Mouse (Mus musculus): ENCODE measurements around the gene Cog3.

Cog3 gene

DNA sequence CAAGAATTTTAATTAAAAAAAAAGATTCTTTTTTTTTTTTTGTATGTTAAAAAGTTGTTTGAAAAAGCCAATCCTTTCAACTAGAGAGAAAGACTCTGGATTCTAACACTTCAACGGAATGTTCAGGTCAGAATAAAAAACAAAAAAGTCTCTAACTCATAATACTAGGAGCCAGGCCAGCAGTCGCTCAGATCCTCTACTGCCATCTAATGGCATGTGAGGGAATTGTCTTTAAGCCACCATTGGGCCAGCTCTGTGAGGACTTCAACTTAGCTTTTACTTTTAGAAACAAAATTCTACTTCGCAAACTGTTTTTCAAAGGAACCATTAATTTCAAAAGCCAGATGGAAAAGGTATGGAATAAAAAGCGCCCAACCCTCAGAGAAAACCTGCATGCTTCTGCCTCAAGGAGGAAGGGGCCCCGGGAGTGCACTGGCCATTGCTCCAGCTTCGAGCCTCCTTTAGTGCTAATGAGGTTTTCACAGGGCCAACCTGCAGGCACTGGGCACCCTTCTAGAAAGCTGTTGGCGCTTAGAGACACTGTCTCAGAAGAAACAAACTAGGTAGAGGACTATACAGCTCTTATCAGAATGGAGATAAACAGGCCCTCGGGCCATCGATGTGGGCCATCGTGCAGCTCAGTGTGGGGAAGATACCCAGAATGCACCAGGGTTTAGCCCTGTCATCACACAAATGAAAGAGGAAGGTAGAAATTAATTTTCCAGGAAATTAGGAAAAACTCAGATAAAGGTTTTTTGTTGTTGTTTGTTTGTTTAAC is 6.9 kb upstream of the Cog3 start:
- DNase-seq (ENCODE audit: low spot score in 2 of 2) = no peak

- DNase-seq (ENCODE audit: low spot score in 2 of 2) = no peak
These were observed 4.1 kb upstream of the Cog3 start for GRCm38 (mm10) chr14:75758401-75758800.

DNA sequence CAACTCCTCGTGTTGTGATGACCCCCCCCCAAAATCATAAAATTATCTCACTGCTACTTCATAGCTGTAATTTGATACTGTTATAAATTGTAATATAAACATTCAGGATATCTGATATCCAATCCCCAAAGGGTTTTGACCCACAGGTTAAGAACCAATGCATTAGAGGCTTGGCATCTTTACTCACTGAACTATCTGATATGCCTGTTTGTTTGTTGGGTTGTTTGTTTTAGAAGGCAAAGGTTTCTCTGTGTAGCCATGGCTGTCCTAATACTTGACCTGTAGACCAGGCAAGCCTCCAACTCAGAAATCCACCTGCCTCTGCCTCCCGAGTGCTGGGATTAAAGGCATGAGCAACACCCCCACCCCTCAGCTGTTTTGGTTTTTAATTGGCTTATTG is 3.5 kb upstream of the Cog3 start:
- DNase-seq (ENCODE audit: low spot score in 2 of 2) = no peak

- DNase-seq (ENCODE audit: low spot score in 2 of 2) = no peak
These were observed 2.7 kb upstream of the Cog3 start for GRCm38 (mm10) chr14:75756971-75757370.

- no peak for DNase-seq (ENCODE audit: low spot score in 2 of 2)
These were observed 1.1 kb downstream of the Cog3 start for GRCm38 (mm10) chr14:75753206-75753605.

DNA sequence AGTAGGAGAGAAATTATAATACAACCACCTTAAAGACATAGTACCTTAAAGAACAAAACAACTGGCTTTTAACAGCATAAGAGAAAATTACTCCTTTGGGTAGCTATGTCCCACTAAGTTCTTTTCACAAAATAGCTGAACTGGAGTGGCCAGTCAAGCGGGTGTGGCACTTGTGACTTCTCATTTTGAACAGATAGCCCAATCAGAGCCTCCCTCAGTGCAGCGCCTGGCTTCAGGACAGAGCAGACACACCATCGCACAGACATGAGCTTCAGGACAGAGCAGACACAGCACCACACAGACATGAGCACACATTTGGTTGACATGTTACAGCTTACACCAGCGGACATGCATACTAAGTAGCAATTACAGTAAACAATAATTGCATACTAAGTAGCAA is 3.3 kb downstream of the Cog3 start:
- no peak for DNase-seq (ENCODE audit: low spot score in 2 of 2)

GRCm38 (mm10) chr14:75749123-75749522 is 5.2 kb downstream of the Cog3 start:
- DNase-seq (ENCODE audit: low spot score in 2 of 2) = no peak

DNA sequence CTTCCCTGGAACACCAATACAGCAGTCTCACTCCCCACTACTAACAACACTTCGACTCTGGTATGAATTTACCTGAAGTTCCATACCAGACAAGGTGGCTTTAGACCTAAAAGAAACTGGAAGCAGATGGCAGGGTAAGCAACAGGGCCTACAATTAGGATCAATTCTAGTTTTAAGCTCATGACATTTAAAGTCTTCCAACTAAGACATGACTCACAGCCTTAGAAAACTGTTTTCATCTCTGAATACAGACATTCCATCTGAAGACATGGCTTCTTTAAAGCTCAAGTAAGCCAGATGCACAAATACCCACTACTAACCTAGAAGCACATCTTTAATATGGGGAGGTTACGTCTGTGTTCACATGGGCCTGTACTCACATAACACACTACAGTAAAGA is 6.4 kb downstream of the Cog3 start:
- no peak for DNase-seq (ENCODE audit: low spot score in 2 of 2)

GRCm38 (mm10) chr14:75741904-75742303 is 12.4 kb downstream of the Cog3 start:
- DNase-seq (ENCODE audit: low spot score in 2 of 2) = no peak

DNA sequence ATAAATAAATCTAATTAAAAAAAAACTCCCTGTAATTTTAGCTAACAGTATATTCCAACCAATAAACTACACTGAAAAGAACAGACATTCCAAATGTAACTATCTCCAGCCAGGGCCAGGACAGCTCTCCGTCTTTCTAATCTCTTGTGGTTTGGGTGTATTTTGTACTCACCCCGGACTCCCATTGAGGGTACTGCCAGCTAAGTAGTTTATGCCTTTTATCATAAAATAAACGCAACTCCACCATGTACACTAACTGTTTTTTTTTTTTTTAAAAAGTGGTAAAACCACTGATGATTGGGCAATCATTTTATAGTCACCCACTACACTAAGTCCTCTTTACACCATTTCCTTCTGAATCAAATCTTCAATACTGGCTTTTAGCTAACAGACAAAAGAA is 18.7 kb downstream of the Cog3 start:
- no peak for DNase-seq (ENCODE audit: low spot score in 2 of 2)

DNA sequence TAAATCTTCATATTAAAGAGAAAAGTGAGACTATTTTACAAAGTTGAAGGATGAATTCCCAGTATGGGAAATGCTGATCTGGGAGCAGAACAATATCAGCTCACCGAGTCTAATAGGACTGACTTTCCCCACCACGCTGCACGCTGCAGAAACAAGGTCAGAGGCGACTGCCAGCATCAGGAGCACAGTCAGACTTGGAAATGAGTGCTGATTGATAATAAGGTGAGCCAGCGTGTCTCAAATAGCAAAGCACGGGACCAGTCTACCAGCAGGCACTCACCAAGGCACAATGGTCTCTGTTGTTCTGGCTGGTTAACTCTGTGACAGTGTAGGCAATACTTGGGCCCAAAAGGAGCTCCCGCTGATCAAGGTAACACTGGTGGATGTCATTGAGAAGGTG is 21.7 kb downstream of the Cog3 start:
- DNase-seq (ENCODE audit: low spot score in 2 of 2) = no peak

- DNase-seq (ENCODE audit: low spot score in 2 of 2) = no peak
These were observed 23.0 kb downstream of the Cog3 start for GRCm38 (mm10) chr14:75731361-75731760.

DNA sequence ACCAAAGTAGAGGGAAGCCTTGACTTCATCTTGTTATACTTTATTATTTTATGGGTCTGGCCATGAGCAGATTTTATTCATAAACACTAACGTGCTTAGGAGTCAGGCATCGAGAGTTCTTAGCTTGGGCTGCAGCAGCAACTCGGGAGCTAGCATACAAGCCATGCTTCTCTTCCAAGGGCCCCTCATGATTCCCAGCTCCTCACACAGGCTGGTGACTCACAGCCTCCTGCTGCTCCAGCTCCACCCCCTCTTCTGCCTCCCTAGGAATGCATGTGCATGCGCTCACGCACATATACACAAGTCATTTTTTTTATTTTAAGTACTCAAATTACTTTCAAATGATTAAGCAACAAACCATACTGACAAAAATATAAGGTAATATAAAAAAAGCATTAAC is 26.2 kb downstream of the Cog3 start:
- no peak for DNase-seq (ENCODE audit: low spot score in 2 of 2)

GRCm38 (mm10) chr14:75727046-75727445 is 27.3 kb downstream of the Cog3 start:
- no peak for DNase-seq (ENCODE audit: low spot score in 2 of 2)

GRCm38 (mm10) chr14:75722816-75723215 is 31.5 kb downstream of the Cog3 start:
- DNase-seq (ENCODE audit: low spot score in 2 of 2) = no peak

DNA sequence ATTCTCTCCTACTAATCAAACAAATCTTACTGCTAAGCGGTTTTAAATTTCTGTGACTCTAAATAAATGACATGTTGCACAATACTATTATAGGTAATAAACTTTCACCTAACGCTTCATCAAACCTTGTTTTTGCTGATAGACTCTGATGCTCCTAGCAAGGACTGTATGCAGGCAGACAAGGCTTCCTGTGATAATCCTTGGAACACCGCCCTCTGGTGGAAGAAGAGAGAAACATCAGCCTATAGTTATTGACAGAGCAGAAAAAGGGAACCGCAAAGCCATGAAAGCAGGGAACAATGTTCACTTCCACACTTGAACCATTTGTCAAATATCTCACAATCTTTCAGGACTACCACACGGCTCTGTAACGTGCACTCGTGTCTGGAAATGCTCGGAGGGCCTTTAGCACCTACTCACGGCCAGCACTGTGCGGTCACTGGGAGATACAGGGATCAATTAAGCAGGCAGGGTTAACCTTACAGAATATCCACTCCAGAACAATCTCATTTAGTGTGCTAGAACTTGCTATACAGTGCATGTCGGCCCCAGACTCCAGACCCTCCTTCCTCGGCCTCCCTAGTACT is 32.2 kb downstream of the Cog3 start:
- DNase-seq (ENCODE audit: low spot score in 2 of 2) = peak in 1 of 2 experiments; percentile 53

GRCm38 (mm10) chr14:75720121-75720520 is 34.2 kb downstream of the Cog3 start:
- no peak for DNase-seq (ENCODE audit: low spot score in 2 of 2)

DNA sequence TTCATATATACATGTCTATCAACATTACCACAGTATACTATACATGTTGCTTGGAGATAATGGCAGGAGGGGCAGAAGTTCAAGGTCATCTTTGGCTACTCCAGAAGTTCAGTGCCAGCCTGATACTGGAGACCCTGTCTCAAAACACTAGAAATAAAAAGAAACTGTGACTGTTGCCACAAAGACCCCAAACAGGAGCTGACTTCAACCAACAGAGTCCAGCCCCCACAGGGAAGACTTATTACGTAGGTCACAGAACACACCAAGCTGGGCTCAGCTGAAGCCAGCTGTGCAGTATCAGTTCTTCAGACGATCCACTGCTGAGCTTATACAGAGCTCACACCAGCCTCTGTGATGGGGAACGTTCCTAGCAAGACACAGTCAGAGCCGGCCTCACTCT is 37.9 kb downstream of the Cog3 start:
- no peak for DNase-seq (ENCODE audit: low spot score in 2 of 2)

DNA sequence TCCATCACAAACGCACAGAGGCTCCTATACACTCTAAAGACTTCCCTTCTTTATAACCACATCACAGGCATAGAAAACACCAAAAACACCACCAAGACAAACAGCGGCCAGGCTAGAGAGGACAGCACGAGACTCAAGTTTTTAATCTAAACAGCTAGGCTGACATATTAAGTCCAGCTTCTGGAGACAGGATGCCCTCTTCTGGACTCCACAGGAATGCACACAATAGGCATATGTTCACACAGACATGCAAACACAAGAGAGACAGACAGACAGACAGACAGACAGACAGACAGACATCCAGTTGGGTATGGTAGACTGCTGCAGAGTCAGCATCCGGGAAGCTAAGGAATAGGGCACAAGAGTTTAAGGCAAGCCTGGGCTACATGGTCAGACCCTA is 40.7 kb downstream of the Cog3 start:
- DNase-seq (ENCODE audit: low spot score in 2 of 2) = no peak

- no peak for DNase-seq (ENCODE audit: low spot score in 2 of 2)
These were observed 41.6 kb downstream of the Cog3 start for GRCm38 (mm10) chr14:75712687-75713086.

DNA sequence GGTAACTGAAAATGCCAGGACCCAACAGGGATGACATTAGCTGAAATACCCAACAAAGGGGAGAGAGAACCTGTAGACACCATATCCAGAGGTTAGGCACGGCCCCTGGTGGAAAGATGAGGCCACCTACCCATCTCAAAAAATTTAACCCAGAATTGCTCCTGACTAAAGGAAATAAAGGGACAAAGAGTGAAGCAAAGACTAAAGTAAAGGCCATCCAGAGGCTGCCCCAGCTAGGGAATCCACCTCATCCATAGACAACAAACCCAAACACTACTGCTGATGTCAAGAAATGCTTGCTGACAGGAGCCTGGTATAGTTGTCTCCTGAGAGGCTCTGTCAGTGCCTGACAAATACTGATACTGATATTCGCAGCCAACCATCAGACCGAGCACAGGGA is 42.6 kb downstream of the Cog3 start:
- no peak for DNase-seq (ENCODE audit: low spot score in 2 of 2)

DNA sequence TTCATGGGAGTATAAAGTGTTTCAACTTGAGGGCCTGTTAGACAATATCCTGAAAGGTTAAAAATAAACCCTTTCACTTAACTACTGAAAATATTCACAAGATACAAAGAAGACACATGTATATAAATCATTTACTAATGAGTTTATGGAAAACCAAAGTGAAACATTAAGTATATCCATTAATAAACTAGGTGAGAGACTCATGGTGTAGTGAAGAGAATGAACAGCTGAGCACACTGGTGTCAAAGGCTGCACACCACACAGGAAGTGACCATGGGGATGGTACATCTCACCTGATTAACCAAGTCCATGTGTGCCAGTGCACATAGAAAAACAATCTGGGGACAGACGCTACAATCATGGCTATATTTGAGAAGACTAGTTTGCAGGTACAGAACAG is 45.3 kb downstream of the Cog3 start:
- no peak for DNase-seq (ENCODE audit: low spot score in 2 of 2)

DNA sequence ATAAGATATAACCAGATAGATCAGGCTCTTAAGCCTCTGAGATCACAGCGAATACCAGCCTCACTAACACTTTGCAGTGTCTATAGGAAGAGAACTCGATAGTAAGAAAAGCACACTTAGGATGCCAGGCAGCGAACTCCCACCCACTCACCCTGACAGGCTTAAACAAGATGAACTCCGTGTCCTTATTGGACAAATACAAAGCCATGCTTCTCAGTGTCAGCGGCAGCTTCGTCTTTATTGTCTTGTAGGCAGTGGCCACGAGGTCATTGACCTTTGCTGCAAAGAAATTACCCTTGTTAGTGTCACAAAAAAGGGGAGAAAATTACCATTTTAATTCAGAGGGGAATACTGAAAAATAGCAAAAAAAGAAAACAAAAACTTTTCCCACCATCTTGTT is 46.5 kb downstream of the Cog3 start:
- DNase-seq (ENCODE audit: low spot score in 2 of 2) = no peak

DNA sequence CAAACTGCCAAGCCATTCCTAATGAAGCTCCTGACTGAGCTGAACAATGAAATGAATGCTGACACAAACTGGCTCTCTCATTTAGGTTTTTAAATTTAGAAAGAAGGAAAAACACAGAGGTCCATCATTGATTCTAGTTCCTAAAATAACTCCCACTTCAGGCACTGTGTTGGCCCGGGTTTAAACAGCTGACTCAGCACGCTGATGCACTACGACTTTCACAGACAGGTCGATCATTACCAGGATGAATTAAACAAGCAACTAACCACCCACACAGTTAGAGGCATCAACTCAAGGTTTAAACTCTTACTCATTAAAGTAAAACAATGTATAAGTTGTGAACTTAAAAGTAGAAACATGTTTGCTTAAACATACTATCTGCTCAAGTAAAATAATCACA is 47.7 kb downstream of the Cog3 start:
- DNase-seq (ENCODE audit: low spot score in 2 of 2) = no peak
